Mouse (Mus musculus): ENCODE results near the gene Tubal3. TPM values are rescaled to one million over a fixed set of nuclear protein-coding genes. Genes with fewer than 3 reads are reported as not detected.

The Tubal3 gene
- total RNA-seq, 2 experiments from 2014 or later, result not detected

DNA sequence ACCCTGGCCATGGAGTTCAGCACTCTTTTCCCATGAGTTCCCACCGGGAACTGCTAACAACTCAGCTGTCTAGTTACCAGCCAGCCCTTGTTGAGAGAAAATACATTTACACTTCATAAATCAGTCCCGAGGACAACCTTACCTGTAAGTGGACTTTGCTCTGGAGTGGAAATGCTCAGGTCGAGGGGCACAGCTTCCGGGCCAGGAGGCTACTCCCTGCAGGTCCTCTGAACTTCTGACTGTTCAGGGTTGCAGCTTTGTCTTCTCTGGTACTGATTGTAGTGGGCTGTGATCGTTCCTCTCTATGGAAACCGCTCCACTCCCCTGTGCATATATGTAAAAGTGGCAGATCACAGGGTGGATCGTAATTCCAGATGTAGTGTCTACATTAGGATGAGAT is 26.6 kb downstream of the Tubal3 start:
- no peak for TF ChIP-seq CTCF (IDR thresholded peaks at IDR 0.05)
- H3K4me3 ChIP-seq, result no peak overlapping the region
- intact Hi-C loops (cut with DNase I), result no loop called here
- no peak for DNase-seq
- H3K27ac ChIP-seq, result no peak overlapping the region

DNA sequence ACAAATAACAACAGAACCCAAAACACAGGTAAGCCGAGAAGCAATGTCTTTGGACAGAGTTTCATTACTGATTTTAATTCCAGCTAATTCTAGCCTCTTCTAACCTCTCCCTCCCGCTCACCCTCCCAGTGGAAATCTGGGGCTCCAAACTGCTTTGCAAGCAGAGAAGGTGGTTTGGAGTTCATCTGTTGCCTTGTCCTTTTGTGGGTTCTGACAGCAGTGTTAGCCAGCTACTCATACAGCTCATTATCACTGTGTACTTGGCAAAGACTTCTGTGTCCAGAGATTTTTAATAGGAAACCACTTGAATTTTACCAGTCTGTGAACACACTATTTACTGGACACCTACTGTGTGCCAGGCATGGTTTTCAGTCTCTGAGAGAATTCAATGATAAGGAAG is 27.2 kb downstream of the Tubal3 start, which contains the start of gene Ucn3:
Gene Ucn3, minus strand, starts transcription at position 101 of the 400 bp plus-strand sequence.
- Histone ChIP-seq H3K27ac (no peak within 1 kb of the TSS), H3K4me3 (no peak within 1 kb of the TSS)
- intact Hi-C loops (cut with DNase I), result no loop called here
- no peak for TF ChIP-seq CTCF (IDR thresholded peaks at IDR 0.05)
- no peak for DNase-seq

DNA sequence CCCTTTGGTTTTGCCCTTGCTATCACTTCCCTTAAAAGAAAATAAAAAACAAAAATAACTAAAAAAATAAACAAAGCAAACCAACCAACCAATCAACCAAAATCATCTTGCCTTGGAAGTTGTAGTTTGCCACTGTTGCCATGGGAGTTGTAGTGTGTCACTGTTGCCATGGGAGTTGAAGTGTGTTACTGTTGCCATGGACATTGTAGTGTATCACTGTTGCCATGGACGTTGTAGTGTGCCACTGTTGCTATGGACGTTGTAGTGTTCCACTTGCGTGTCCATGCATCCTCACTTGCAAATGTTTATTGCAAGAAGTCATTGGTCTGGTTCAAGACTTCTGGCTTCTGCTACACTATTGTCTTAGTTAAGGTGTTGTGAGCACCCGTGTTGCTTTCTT is 29.2 kb downstream of the Tubal3 start:
- intact Hi-C loops (cut with DNase I), result no loop called here
- TF ChIP-seq CTCF (IDR thresholded peaks at IDR 0.05), result no peak
- no peak overlapping the region for H3K4me3 ChIP-seq
- H3K27ac ChIP-seq, result no peak overlapping the region
- DNase-seq, result no peak

DNA sequence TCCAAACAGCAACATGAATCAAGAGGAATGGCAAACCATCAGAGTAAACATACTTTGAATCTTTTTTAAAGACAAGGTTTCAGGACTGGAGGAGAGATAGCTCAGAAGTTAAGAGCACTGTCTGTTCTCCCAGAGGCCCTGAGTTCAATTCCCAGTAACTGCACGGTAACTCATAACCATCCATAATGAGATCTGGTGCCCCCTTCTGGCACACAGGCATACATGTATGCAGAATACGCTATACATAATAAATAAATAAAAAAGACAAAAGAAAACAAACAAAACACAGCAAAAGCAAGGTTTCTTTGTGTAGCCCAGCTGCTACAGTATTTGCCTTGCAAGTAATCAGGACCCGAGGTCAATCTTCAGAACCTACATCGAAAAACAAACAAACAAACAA is 31.4 kb downstream of the Tubal3 start:
- Histone ChIP-seq H3K4me3 (no peak overlapping the region), H3K27ac (no peak overlapping the region)
- TF ChIP-seq CTCF (IDR thresholded peaks at IDR 0.05), result no peak
- no peak for DNase-seq
- intact Hi-C loops (cut with DNase I), result no loop called here

DNA sequence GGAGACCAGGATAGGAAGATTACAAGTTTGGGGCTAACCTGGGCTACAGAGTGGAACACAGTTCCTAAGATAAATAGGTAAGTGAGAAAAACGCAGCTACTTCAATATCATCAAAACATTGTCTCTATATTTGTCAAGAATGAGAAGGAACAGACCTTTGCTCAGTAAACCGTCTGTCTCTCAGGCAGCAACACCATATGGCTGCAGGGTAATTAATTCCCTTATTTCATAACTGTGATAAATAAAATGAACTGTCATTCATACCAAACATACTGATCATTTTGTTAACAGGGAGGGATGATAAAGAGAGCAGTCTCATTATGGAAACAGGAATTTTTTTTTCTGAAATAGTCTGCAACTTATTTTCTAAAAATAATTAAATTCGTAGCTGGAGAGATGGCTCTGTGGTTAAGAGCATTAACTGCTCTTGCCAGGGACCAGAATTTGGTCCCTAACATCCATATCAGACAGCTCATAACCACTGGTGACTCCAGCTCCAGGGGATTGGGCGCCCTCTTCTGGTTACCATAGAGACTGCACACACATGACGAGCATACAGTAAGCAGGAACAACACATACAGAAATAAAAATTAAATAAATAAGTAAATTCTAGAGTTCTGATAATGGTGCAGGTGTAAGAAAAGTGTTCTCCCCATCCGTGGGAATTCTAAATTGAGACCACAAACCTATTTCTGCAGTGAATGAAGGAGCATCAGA is 33.3 kb downstream of the Tubal3 start:
- no peak for TF ChIP-seq CTCF (IDR thresholded peaks at IDR 0.05)
- no peak overlapping the region for H3K27ac ChIP-seq
- no peak for DNase-seq
- H3K4me3 ChIP-seq, result no peak overlapping the region
- intact Hi-C loops (cut with DNase I), result no loop called here

DNA sequence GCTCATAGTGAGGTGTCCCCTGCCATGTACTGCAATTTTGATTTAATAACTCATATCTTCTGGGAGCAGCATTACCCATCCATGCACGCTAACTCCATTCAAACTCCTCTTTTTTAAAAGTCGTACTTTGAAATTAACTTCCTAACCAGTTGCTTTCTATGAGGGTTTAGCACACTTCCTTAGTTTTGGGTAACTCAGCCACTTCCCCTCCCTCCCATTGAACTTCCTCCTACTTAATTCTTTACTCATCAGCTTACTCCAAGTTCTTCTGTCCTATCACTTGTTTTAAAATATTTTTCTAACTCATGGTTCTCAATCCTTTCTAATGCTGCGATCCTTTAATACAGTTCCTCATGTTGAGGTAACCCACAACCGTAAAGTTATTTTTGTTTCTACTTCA is 50.8 kb downstream of the Tubal3 start:
- intact Hi-C loops (cut with DNase I), result no loop called here
- no peak for DNase-seq
- H3K4me3 ChIP-seq, result no peak overlapping the region
- H3K27ac ChIP-seq, result no peak overlapping the region
- TF ChIP-seq CTCF (IDR thresholded peaks at IDR 0.05), result no peak

Small RNAs within 50 kb of the gene (microRNA-seq; reads per million reads assigned to microRNA genes)
- not detected for gene Gm22460

Other genes starting within 250 kb of the Tubal3 start
- gene Calml3, start 114.0 kb upstream of the Tubal3 start, total RNA-seq (2021), result not detected
- not detected for gene Calm4, start 80.5 kb upstream of the Tubal3 start, total RNA-seq (2021)
- gene Calm5, start 64.1 kb upstream of the Tubal3 start, total RNA-seq (2021), result not detected
- gene Net1, start 54 bp upstream of the Tubal3 start, total RNA-seq (2021), result 10 to 100 TPM; 41.2 to 54.4 TPM
- gene Ucn3, start 27.1 kb downstream of the Tubal3 start, total RNA-seq (2021), result not detected
- 1 to 10 TPM; 1.3 to 2.1 TPM for gene Akr1c14, start 130.7 kb downstream of the Tubal3 start, total RNA-seq (2021)
- gene Akr1c18, start 232.4 kb downstream of the Tubal3 start, total RNA-seq (2021), result under 1 TPM in 1 of 2 experiments, not detected in 1; 0.31 TPM

Data from gastrocnemius, adult 2 months (tissue).